Mouse (Mus musculus) C2C12 (cell line): ENCODE measurements at regions not wholly inside any gene's neighbourhood (a gene's known extent, or its start where the extent isn't known, plus 50 kb on each side); places are given as distances from the start of the nearest gene placed in this dataset.

Experiments
- CEBPB ChIP-seq: IDR thresholded peaks from one replicate; pipeline ENCODE4 v1.6.1; 2011; ENCODE audit warnings: low read depth, mild to moderate bottlenecking, control low read depth, moderate library complexity
- CTCF ChIP-seq: IDR thresholded peaks from one replicate; pipeline ENCODE4 v1.5.1; 2011; ENCODE audit not compliant: control insufficient read depth, insufficient read depth, insufficient read length
- MAX ChIP-seq: IDR thresholded peaks from one replicate; pipeline ENCODE4 v1.6.1; 2011; ENCODE audit warnings: mild to moderate bottlenecking, control low read depth
- MYOD1 ChIP-seq: IDR thresholded peaks from one replicate; pipeline ENCODE4 v1.6.1; 2011; ENCODE audit warnings: low read depth; ENCODE audit not compliant: control insufficient read depth, insufficient read length
- MYOG ChIP-seq: IDR thresholded peaks from one replicate; pipeline ENCODE4 v1.6.1; 2011; ENCODE audit not compliant: control insufficient read depth, insufficient read length; ENCODE audit errors: extremely low read depth
- USF1 ChIP-seq: IDR thresholded peaks from one replicate; pipeline ENCODE4 v1.6.1; 2011; ENCODE audit warnings: low read depth, mild to moderate bottlenecking, control low read depth, moderate library complexity

DNA sequence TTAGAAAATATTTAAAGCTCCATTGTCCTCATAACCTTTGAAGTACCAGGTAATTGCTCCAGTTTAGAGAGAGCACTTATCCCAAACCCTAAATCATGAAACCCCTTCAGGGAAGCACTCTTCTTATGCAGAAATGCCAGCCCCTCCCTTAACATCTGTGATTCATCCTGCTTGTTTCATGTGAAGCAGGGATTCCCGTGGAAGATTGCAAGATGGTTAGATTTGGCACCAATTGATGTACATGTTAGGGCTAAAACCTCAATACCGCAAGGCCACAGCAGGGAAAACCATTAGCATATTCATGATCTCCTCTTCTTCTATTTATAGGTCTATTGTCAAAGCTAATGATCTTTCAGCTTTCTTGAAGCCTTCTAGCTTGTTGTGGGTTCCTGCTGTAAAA lies 88.8 kb downstream of the Ttc32 start:
- no peak for TF ChIP-seq MAX
- no peak for TF ChIP-seq CTCF
- no peak for TF ChIP-seq MYOD1
- no peak for TF ChIP-seq MYOG
- TF ChIP-seq USF1 = no peak
- TF ChIP-seq CEBPB = no peak
